Mouse (Mus musculus): ENCODE results near the gene Blm.
A peak's percentile ranks its signal among the peaks of the same experiment; 100 is the strongest.

The Blm gene

GRCm38 (mm10) chr7:80429661-80430060, 105.3 kb downstream of the Blm start:
- peak; percentile 49 to 54 for DNase-seq

GRCm38 (mm10) chr7:80427730-80428129, 107.2 kb downstream of the Blm start:
- no peak for DNase-seq

DNA sequence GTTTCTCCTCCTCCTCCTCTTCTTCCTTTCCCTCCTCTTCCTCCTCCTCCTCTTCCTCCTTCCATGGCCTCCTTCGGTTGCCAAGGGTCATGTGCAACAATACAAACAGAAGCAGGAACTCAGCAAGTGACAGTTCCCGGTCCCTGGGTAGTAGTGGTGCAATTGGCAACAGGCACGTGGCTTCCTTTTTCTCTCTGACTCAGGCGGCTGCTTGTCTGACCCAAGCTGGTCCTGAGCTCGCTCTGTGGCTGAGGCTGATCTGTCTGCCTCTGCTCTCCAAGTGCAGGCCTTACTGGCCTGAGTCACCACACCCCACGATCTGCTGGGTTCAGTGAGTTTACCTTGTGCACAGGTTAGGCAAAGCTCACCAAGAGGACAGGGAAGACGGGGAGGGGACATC, 108.6 kb downstream of the Blm start:
- DNase-seq: no peak

DNA sequence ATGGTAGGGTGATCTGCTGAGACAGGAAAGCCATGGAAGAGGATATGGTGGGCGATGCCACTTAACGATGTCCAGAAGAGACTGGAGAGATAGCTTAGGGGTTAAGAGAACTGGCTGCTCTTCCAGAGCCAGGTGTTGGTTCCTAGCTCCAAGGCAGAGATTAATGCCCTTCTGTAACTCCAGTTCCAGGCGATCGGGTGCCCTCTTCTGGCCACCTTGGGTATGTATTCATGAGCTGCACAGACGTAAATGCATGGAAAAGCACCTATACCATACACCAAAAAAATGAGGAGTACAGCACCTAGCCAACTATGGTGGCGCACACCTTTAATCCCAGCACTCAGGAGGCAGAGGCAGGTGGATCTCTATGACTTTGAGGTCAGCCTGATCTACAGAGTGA, 110.2 kb downstream of the Blm start:
- no peak for DNase-seq

GRCm38 (mm10) chr7:80422759-80423480, 112.0 kb downstream of the Blm start:
- peak; percentile 77 to 87 for DNase-seq

DNA sequence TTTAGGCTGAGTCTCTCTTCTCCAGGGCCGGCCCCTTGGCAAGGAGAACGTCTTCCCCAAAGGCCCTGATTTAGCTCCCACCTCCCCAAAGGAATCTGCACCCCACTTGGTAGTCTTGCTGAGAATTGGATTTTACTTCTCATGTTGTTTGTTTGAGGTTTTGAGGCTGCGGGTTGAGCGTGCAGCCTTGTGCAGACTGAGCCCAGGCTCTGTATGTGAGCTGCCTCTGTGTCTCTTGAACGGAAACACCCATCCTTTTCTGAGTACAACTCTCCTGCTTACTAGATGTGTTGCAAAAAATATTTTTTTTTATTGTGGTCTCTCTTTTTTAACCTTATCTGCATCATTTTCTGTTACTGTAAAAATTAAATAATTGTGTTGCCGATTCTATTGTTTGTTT, 113.3 kb downstream of the Blm start:
- no peak for DNase-seq

- no peak for DNase-seq
Measured at GRCm38 (mm10) chr7:80420586-80420985, 114.3 kb downstream of the Blm start.

- no peak for DNase-seq
Measured at GRCm38 (mm10) chr7:80419278-80419677, 115.6 kb downstream of the Blm start.

- no peak for DNase-seq
Measured at GRCm38 (mm10) chr7:80418036-80418435, 116.9 kb downstream of the Blm start.

GRCm38 (mm10) chr7:80417601-80418000, 117.3 kb downstream of the Blm start:
- DNase-seq: no peak

- no peak for DNase-seq
Measured at GRCm38 (mm10) chr7:80416969-80417368, 118.0 kb downstream of the Blm start.

GRCm38 (mm10) chr7:80414303-80414855, 120.5 kb downstream of the Blm start:
- no peak for DNase-seq

- no peak for DNase-seq
Measured at GRCm38 (mm10) chr7:80413512-80414302, 121.2 kb downstream of the Blm start.

- DNase-seq: no peak
Measured at GRCm38 (mm10) chr7:80412781-80413180, 122.1 kb downstream of the Blm start.

DNA sequence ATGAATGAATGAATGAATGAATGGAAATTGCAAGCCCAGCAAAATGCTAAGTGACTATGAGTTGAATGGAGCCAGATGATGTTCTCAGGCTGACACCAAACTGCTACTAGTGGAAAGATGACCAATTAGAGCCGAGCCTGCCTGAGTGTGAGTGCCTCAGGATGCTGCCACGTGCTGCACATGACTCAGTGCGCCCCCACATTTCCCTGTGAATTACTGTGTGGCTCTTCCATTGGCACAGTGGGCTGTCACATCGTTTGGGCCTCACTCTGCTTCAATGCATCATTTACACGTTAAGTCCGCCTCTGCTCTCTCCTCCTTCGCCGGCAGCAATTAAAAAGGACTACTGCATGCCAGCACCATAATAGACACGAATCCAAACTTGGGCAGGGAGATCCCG, 122.6 kb downstream of the Blm start:
- DNase-seq: no peak

DNA sequence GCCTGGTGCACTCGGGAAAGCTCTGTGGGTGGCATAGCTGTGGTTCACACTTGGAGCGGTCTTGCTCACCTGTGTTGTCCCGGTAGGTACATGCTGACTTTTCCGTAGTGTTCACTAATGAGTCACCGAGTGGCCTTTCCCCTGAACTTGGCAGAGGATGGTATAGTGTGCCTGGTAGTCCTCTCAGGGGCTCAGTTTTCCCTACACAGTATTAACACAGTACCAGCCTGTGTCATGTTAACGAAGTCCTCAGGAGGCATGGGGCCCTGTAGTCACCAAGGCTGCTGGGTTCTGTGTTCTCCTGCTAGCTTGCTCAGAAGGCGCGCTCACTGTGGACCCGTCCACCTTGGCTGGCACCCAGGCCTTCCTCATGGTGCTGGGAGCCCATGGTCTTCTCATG, 124.5 kb downstream of the Blm start:
- DNase-seq: no peak

- no peak for DNase-seq
Measured at GRCm38 (mm10) chr7:80407712-80408111, 127.2 kb downstream of the Blm start.

DNA sequence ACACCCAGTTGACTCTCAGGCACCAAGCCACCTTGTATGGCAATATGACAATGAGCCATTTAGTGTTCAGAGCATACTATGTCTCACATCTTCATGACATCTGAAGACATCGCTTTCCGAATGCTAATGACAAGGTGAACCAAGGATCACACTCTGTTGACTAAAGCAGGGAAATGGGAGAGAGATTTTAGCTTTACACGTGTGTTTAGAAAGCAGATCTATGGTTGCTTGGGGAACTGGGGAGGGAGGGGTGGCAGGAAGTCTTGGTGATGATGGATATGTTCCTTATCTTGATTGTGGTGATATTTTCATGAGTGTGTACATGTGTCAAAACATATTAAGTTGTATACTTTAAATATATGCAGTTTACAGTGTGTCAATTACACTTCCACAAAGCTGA, 128.7 kb downstream of the Blm start:
- no peak for DNase-seq

GRCm38 (mm10) chr7:80405188-80405695, 129.7 kb downstream of the Blm start, which contains the start of gene Furin:
Gene Furin, minus strand, starts transcription at chr7:80405436.
- no peak for DNase-seq
